ENCODE assay signal across 10 mouse cellular contexts in genomic region chr7:131371880-131372651, GRCm38 (mm10). TPM values are rescaled to one million over a fixed set of nuclear protein-coding genes. Genes with fewer than 3 reads are reported as not detected.
DNase-seq lines count a peak whose midpoint lies in the region; ATAC-seq and TF ChIP-seq lines count a peak whose summit lies in the region.
"Had no signal": no experiment of that assay in that cellular context is flagged by ENCODE, and none has a peak within 500 bp of the region (broad histone marks: within the 10 kb centered on the region; RNA-seq: fewer than 3 reads in every experiment).

No protein-coding gene starts in this region.

- TF ChIP-seq CTCF in E14TG2a.4 (conservative IDR thresholded peaks at IDR 0.05; ENCODE audit: low read length) = no peak
- no peak for TF ChIP-seq CTCF in embryonic fibroblast, embryonic 13.5 days (IDR thresholded peaks at IDR 0.05; ENCODE audit: borderline replicate concordance, insufficient read depth, low read length)

- WGBS in limb, embryonic 15.5 days = 63% methylated on average over 9 of the region's 9 CpGs
- 71% methylated on average over 9 of the region's 9 CpGs for WGBS in stomach, embryonic 14.5 days

- H3K27ac ChIP-seq in embryonic fibroblast, embryonic 13.5 days (ENCODE audit: insufficient read depth, low read length) = peak overlapping the region; percentile 86
- no peak overlapping the region for H3K27ac ChIP-seq in limb, embryonic 15.5 days
- 0 out of 2 replicates have a peak overlapping the region, but pooled peaks have one; percentile 95 for H3K27ac ChIP-seq in stomach, embryonic 14.5 days (ENCODE audit: low read length)

- DNase-seq in cerebellum, postnatal 14 days = peak; percentile 10 to 14
- no peak for DNase-seq in cerebellum, adult 11-12 months
- no peak for DNase-seq in spleen, adult 18-20 months
- no peak for DNase-seq in spleen, postnatal 10 days (ENCODE audit: low spot score in 2 of 2)

- H3K9me3 ChIP-seq in E14TG2a.4 (ENCODE audit: low read length) = no peaks in the 10 kb centered on the region
- no peaks in the 10 kb centered on the region for H3K9me3 ChIP-seq in limb, embryonic 15.5 days
- H3K9me3 ChIP-seq in stomach, embryonic 14.5 days (ENCODE audit: control insufficient read depth, low read depth, low read length) = no peaks in the 10 kb centered on the region

- no peak overlapping the region for H3K9ac ChIP-seq in limb, embryonic 15.5 days
- H3K9ac ChIP-seq in stomach, embryonic 14.5 days (replicated peaks; ENCODE audit: low read depth, low read length) = peak overlapping the region; percentile 73

- H3K36me3 ChIP-seq in E14TG2a.4 (ENCODE audit: insufficient read depth, low read length) = peaks cover 15% of the 10 kb centered on the region
- no peaks in the 10 kb centered on the region for H3K36me3 ChIP-seq in limb, embryonic 15.5 days
- peaks cover 8% of the 10 kb centered on the region; the same call in 1 of the 2 replicates for H3K36me3 ChIP-seq in stomach, embryonic 14.5 days (ENCODE audit: control insufficient read depth, insufficient read depth, low read length)

- no peak for ATAC-seq in limb, embryonic 15.5 days (ENCODE audit: insufficient number of reproducible peaks, low FRiP score, low TSS enrichment, low read depth)
- no peak for ATAC-seq in stomach, embryonic 14.5 days (ENCODE audit: insufficient number of reproducible peaks, insufficient read depth, low FRiP score, low read depth)

- H3K4me2 ChIP-seq in limb, embryonic 15.5 days = peak overlapping the region; percentile 64
- H3K4me2 ChIP-seq in stomach, embryonic 14.5 days (replicated peaks; ENCODE audit: low read depth, low read length) = peak overlapping the region; percentile 55

- peaks cover 19% of the 10 kb centered on the region for H3K4me1 ChIP-seq in E14TG2a.4 (replicated peaks; ENCODE audit: low read depth, low read length)
- H3K4me1 ChIP-seq in embryonic fibroblast, embryonic 13.5 days (ENCODE audit: control insufficient read depth, insufficient read depth, low read length) = peaks cover 4% of the 10 kb centered on the region; the same call in 1 of the 2 replicates
- no peaks in the 10 kb centered on the region; the same call in 1 of the 2 replicates for H3K4me1 ChIP-seq in limb, embryonic 15.5 days
- H3K4me1 ChIP-seq in stomach, embryonic 14.5 days (ENCODE audit: control insufficient read depth, insufficient read depth, low read length) = 0 out of 2 replicates have a peak, but pooled peaks cover 3% of the 10 kb centered on the region

- peak overlapping the region; percentile 96 for H3K4me3 ChIP-seq in E14TG2a.4 (replicated peaks; ENCODE audit: low read length)
- peak overlapping the region; percentile 57 for H3K4me3 ChIP-seq in embryonic fibroblast, embryonic 13.5 days (ENCODE audit: insufficient read depth, low read length)
- peak overlapping the region; percentile 66 for H3K4me3 ChIP-seq in limb, embryonic 15.5 days
- peak overlapping the region; percentile 58 for H3K4me3 ChIP-seq in stomach, embryonic 14.5 days (ENCODE audit: low read depth, low read length)

- TF ChIP-seq POLR2A in embryonic fibroblast, embryonic 13.5 days (IDR thresholded peaks at IDR 0.05; ENCODE audit: low read depth, low read length) = no peak

- peaks cover 2% of the 10 kb centered on the region for H3K27me3 ChIP-seq in E14TG2a.4 (ENCODE audit: insufficient read depth, low read length)
- H3K27me3 ChIP-seq in limb, embryonic 15.5 days = no peaks in the 10 kb centered on the region
- no peaks in the 10 kb centered on the region for H3K27me3 ChIP-seq in stomach, embryonic 14.5 days (ENCODE audit: control insufficient read depth, insufficient read depth, low read length)
- H3K27me3 ChIP-seq: Patski had no signal

RNA-seq across cellular contexts. Expression of gene Pstk, which starts 1.1 kb away (rescaled TPM):
- 41.4 and 44.2 TPM in 2 replicates for polyA plus RNA-seq in embryonic fibroblast, embryonic 13.5 days (2011; ENCODE audit: insufficient read length, low read depth, missing spikeins)
- 64.4 and 65.9 TPM in 2 replicates for polyA plus RNA-seq in limb, embryonic 15.5 days (2015; fragmentation: Nextera tagmentation; extraction: Ambion mirVana)
- polyA plus RNA-seq in stomach, embryonic 14.5 days (2014; fragmentation: Nextera tagmentation; extraction: Ambion mirVana) = 79.4 and 82.8 TPM in 2 replicates

RNA-seq across cellular contexts. Expression of gene 2310057M21Rik, which starts 9.5 kb away (rescaled TPM):
- polyA plus RNA-seq in embryonic fibroblast, embryonic 13.5 days (2011; ENCODE audit: insufficient read length, low read depth, missing spikeins) = 20.2 and 21.2 TPM in 2 replicates
- 24.3 and 25.2 TPM in 2 replicates for polyA plus RNA-seq in limb, embryonic 15.5 days (2015; fragmentation: Nextera tagmentation; extraction: Ambion mirVana)
- polyA plus RNA-seq in stomach, embryonic 14.5 days (2014; fragmentation: Nextera tagmentation; extraction: Ambion mirVana) = 16.9 and 23.4 TPM in 2 replicates

RNA-seq across cellular contexts. Expression of gene Ikzf5, which starts 38.3 kb away (rescaled TPM):
- 29.7 and 30.7 TPM in 2 replicates for polyA plus RNA-seq in embryonic fibroblast, embryonic 13.5 days (2011; ENCODE audit: insufficient read length, low read depth, missing spikeins)
- polyA plus RNA-seq in limb, embryonic 15.5 days (2015; fragmentation: Nextera tagmentation; extraction: Ambion mirVana) = 11.5 and 12.5 TPM in 2 replicates
- polyA plus RNA-seq in stomach, embryonic 14.5 days (2014; fragmentation: Nextera tagmentation; extraction: Ambion mirVana) = 18.2 and 20.0 TPM in 2 replicates

RNA-seq across cellular contexts. Expression of gene Acadsb, which starts 38.3 kb away (rescaled TPM):
- 105 and 109 TPM in 2 replicates for polyA plus RNA-seq in embryonic fibroblast, embryonic 13.5 days (2011; ENCODE audit: insufficient read length, low read depth, missing spikeins)
- 99.0 and 113 TPM in 2 replicates for polyA plus RNA-seq in limb, embryonic 15.5 days (2015; fragmentation: Nextera tagmentation; extraction: Ambion mirVana)
- 109 and 114 TPM in 2 replicates for polyA plus RNA-seq in stomach, embryonic 14.5 days (2014; fragmentation: Nextera tagmentation; extraction: Ambion mirVana)

RNA-seq across cellular contexts. Expression of gene Fam24a, which starts 38.4 kb away (rescaled TPM):
- polyA plus RNA-seq in embryonic fibroblast, embryonic 13.5 days (2011; ENCODE audit: insufficient read length, low read depth, missing spikeins) = not detected in 2 replicates
- 0.36 TPM in 1 of 2 replicates, not detected in the other for polyA plus RNA-seq in limb, embryonic 15.5 days (2015; fragmentation: Nextera tagmentation; extraction: Ambion mirVana)
- polyA plus RNA-seq in stomach, embryonic 14.5 days (2014; fragmentation: Nextera tagmentation; extraction: Ambion mirVana) = not detected in 2 replicates
- polyA plus RNA-seq: Patski; small intestine, adult 2 months had no signal

Comparison
In these comparisons a context has a peak if more than half of its experiments do, and no peak if none do; other contexts are left out.
1. DNase-seq: peak in cerebellum, postnatal 14 days (2 of 2); none in cerebellum, adult 11-12 months (single experiment), spleen, adult 18-20 months (0 of 2) and spleen, postnatal 10 days (0 of 2).
2. Peak in every context shown above with its lines, with median percentiles within 50 percentile points of each other: H3K4me3 ChIP-seq.